Mouse (Mus musculus) T-helper 1 cell (primary cell): ENCODE measurements around the gene Erc1.

Source experiments
- in situ Hi-C: fragments of 300-600 bp; cut with MboI, MseI; formaldehyde crosslinking; loops from one replicate; pipeline ENCODE4 v1.15.1; 2025; ENCODE audit warnings: high pct_unique_total_duplicates

Gene Erc1

DNA sequence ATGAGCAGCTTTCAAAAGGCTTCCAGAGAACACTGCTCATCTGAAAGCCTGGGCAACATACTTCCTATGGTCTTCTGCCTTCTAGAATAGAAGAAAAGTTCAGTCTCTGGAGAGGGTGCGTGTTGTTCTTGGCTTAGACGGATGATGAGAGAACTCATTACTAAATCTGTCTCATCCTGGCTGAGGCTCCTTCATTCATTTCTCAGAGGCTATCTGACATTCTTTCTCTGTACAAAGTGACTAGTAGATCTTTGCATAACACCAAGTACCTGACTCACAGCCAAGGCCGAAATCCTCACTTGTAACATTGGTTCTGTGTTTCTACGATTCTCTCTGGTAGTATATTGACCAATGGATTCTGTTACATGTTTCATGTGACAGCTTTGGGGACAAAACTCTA, 252.5 kb downstream of the Erc1 start:
- in situ Hi-C loops, result no loop called here

DNA sequence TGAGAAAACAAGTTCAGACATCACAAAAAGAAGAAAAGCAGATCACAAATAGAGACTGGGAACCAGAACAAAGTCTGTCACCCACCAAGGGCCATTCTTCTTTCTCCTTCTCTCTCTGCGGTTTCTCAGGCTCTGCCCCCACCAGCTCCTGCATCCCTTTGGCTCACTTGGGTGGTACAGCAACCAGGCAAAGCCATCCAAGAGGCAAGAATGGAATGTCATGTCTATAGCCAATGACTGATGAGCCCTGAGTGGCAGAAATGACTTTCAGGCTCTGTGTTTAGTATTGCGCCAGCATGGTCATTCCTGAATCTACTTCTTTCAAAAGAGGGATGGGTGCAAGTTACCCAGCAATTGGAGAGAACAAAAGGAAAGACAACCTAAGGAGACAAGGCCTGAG, 257.1 kb downstream of the Erc1 start:
- in situ Hi-C loops, result no loop called here

DNA sequence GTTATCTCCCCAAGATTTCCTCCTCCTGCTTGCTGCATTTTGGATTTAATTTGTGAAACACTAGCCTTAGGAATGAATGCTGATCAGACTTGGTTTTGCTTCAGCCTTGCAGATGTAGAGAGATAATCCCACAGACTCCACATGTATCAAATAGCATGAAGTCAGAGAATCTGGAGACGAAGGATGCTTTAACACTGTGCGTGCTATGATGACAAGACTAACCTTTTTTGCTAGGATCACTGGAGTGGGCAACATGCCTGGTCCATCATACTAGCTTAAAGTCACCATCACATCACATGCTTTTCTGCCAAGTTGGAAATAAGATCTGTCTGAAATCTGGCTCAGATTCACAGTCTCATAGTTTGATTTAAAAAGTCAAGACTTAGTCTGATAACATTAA, 260.1 kb downstream of the Erc1 start:
- in situ Hi-C loops, result no loop called here

DNA sequence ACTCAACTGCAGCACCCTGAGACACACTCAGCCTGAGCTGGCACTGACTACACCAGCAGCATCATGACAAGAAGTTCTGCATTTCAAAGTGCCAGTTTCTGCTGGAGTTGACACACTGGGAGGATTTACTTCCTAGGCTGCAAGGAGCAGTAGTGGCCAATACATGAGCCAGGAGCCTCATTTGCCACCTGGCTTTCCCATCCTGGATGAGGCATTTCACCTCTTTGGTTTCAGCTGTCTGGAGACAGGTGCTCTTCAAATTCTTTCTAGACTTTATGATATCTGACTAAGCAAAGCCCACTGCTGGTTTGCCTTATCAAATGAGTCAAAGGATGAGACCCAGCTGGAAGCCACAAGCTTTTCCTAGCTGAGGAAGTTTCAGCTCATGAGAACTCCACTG, 260.5 kb downstream of the Erc1 start:
- in situ Hi-C loops, result no loop called here

DNA sequence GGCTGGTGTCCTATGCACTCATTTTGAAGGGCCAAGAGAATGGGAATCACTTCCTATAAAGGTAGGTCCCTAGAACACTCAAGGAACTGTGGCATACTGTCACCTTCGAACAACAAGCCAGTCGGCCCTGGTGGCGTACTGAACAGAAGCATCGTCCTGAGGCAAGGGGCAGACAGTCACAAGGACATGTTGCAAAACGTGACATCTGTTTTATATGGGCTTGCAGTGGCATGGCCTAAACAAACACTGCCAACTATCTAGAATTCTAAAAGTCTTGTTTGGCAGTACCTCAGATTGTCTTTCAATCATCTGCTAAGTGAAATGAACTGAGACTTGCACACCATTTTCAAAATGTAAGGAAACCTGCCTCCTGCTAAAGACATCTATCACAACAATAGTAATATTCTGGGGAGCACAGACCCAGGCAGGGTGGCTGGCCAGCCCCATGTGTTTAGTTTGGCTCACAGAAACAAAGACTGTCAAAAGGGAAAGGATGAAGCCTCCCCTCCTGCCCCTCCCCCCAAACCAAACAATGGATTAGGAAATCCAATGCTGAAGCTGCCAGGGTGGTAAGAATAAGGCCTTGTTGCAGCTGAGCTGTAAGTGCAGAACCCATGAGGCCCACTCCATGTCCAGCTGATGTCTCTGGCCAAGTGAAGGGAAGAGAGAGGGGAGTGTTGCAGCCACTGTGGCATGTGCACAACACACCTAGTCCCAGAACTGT, 262.2 kb downstream of the Erc1 start:
- in situ Hi-C loops, result no loop called here

DNA sequence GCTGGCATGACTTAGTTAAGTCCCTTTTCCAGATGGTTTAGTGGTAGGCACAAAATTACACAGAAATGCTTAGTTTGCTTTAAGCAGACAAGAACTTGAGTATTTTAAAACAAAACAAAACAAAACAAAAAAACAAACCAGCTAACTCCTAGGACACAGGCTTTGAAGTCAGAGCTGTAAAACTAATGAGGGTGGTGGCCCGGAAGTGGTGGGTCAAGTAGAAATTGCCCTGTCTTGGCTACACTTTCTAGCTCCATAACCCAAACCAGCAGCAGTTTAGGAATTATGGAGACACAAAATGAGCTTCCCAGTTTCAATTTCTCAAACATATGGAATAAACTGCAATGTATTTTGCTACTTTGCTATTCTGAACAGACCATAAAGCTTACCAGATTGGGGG, 263.9 kb downstream of the Erc1 start:
- in situ Hi-C loops, result no loop called here

DNA sequence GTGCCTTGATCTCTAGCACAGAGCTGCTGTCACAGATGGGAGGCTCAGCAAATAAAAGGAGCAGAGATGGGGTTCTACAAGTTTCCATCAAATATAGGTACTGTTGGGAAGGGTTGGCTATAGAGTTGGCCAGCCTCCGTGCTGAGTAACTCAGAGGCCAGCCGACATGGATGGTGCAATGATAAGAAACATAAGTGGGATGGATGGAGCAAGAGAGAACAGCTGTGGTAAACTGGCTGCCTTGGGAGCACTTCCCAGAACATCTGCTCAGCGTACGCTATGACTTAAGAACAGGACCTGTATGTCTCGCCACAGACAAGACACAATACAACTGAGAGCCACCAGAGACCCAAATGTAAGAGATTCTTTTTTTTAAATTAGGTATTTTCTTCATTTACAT, 264.8 kb downstream of the Erc1 start:
- in situ Hi-C loops, result no loop called here

DNA sequence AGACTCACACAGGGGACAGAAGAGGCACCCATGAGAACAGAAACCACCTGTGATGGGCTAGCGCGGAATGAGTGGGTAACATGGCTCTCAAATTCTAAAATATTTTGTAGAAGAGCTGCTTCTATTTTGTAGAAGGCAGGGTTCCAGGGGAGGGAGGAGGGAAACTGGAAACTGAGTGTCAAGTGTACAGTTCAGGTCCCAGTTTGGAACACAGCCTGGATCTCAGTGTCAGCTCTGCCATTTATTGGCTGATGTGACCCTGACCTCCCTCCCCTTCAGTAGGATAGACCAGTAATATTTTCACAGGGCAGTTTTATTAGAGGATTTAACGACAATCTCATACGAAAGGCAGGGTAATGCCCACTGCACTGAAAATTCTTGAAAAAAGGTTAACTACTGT, 271.3 kb downstream of the Erc1 start:
- in situ Hi-C loops, result no loop called here

DNA sequence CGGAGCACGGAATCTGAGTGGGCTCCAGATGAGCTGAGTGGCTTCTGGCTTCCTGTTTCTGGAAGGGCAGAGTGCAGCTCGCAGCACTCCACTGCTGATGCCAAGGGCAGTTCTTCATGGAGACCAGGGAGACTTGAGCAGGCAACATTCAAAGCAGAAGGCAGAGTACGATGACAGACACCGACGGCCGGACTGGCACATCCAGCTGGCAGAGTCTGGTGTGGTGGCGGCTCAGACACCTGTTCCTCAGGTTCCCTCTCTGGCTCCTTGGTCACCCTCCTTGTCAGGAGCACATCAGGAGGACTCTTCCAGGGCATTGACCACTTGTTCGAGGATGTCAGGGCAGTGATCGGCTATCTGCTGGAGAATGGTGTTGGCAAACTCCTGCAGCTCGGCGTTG, 272.6 kb downstream of the Erc1 start:
- in situ Hi-C loops, result no loop called here

DNA sequence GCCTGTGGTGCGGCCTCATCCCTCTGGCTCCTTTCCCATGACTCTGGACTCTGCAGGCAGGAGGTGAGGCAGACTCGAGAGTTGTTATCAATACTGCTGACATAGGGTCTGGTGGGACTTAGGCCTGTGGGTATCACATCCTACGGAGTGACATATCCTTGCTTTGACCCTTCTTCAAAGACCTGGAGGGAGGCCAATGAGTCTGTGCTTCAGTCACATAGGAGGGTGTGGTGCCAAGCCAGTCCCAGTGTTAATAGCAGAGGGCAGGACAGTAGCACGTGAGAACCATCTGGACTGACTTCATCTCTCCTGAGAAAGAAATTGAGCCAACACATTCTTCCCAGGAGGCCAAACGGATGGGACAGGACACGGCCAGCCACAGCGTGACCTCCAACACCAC, 275.7 kb downstream of the Erc1 start:
- in situ Hi-C loops, result no loop called here

DNA sequence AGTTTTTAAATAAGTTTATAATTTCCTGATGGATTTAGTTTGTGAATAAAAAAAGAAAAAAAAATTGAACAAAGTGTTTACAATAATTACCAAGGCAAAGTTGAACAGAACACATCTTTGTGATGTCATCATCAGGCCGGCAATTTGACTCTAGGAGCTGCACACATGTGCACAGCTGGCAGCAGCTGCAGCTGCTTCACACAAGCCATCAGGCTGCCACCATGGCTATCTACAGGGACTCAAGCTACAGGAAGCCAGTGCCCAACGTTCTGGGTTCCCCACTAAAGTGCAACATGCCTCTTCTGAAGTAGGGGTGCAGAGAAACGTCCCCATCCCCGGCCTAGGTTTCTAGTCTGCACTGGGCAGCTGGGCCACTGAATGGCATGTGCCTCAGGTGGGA, 277.2 kb downstream of the Erc1 start:
- in situ Hi-C loops, result no loop called here

DNA sequence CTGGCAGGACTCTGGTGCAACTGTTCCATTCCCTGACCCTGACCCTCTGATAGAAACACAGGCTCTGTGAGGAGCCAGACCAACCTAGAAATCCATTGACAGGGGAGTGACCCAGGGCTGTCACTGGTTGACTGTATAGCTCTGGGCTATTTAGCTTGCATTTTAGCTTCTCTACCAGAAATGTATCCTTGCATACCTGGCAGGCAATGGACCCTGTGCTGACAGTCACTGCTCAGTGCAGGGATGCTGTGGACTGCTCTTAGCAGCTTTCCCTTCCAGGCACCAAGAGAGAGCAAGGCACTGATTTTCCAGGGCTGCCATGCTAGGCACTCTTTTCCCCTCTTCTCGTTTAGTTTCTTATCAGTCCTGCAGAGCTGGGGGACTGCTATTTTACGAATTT, 279.6 kb downstream of the Erc1 start:
- in situ Hi-C loops, result no loop called here

DNA sequence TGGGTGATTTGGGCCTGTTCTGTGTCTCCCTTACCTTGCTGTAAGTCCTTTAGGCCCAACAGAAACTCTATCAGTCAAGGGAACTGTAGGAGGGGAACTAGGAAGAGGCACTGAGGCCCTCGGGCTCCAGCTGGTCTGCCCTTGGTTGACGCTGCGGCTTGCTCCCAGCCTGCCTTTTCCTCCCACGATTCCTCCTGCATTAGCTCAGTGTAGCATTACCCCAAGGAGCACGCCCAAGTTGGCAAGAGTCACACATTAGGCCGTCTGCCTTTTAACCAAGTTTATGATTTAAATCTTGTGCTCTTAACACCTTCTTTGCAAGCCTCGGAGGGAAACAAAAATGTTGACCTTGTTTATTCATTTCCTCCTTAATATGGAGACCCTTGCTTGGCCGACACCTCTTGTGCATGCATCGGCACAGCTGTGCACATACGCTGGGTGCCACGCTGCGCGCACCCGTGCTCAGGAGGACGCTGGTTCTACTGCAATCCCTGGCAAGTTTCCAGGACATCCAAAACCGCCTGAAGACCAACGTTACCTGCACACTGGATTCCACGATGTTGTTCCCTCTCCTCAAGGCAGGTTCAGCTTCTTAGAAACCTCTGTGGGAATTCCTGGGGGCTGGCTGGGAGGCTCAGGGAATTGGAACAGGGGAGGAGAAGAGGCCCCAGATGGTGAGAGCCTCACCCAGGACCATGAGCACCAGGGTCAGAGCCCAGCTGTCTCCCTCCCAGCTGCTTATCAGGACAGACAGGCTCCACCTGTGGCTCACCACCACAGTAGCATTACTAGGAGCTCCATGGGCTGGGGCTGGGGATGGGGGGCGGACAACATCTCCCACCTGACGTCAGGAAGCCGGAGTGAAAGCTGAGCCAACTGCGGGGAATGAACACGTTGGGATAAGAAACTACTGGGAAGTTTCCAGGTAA, 282.3 kb downstream of the Erc1 start:
- in situ Hi-C loops, result no loop called here

DNA sequence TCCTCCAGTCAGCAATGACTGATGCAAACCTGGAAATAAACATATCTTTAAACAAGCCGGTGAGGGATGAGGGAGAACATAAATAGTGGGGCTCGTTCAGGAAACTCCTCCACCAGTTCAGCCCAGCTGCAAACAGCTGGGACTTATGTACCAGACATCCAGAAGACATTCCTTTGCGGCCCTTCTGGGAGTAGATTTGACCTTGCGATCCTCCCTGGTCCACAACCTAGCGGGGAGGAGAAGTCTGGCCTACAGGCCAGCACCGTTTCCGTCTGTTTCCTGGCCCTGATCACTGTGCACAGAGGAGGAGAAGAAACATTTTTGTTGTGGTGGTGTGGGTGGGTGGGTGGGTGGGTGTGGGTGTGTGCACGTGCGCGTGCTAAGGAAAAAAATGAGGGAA, 285.4 kb downstream of the Erc1 start:
- in situ Hi-C loops, result no loop called here

DNA sequence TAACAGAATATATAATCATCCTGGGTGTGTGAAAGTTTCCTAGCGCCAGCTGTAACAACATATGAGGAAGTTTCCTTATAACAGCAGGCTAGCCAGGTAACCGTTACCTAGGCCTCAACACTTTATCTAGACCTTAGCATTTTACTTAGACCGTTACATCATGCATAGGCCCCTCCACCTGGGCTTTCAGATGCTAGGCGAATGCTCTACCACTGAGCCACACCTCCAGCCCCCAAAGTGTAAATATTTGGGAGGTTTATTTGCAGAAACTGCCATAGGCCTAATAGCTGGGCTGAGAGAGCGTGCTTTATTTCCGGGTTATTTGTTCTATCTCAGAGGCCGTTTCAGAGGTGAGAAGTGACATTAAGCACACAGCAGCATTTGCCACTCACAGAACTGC, 289.1 kb downstream of the Erc1 start:
- in situ Hi-C loops, result no loop called here

DNA sequence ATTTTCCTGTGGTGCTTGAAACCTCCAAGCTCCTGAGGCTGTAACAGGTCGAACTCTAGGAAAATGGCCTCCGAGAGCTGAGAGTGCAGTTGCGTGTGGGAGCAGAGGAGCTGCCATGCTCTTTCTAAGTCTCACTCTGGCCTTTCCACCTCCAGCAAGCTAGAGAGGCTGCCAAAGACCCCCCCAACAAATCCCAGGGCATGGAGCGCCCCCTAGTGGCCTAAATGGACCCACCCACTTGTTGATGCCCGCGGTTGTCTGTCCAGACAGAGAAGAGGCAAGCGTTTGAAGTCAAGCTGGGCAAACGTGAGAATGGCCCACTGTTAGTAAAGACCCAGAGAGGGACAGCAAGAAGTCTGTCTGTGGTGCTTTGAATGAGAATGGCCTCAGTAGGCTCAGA, 293.5 kb downstream of the Erc1 start:
- in situ Hi-C loops, result no loop called here

DNA sequence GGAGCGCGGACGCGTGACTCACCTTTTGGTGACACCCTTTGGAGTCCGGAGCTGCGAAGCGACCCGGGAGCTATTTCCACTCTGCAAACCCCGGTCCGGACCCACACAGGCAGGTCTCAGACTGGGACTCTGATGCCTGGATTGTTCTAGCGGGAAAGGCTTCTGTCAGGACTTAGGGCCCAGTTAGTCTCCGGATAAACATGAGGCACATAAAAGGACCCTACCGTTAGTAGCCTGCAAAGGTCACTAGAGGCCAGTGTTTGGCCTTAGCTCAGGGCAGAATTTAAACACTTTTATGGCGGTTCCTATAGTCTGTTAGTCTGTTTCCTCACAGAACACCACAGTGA, 303.5 kb downstream of the Erc1 start:
- in situ Hi-C loops, result no loop called here

DNA sequence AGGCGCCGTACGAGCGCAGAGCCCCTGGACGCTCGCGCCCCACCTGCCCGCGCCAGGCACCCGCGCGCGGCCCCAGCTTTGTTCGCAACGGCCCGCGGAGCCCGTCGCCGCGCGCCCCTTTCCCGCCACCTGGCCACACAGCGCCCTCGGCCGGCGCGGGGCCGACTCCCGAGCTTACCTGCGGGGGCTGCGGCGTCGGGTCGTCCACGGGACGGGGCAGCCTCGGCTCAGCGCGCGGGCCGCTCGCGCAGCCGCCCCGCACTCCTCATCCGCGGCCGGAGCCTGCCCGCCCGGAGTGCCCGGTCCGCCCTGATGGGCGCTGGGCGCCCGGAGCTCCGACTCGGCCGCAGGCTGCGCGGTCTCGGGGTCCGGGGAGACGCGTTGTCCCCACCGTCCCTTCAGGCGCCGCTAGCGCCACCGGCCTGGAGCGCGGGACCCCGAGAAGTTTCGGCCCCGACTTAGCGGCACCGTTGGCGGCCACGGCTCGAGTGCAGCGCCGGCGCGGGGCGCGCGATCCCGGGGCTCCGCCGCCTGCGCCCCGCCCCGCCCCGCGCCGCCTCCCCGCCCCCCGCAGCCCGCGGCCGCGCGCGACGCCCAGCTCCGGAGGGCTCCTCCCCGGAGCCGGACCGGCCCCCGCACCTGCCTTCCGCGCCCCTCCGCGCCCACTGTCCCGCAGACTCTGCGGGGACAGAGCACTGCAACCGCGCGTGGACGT, 304.0 kb downstream of the Erc1 start, which contains the start of gene Wnt5b:
Gene Wnt5b (minus strand): TSS at position 545 of the 715 bp plus-strand sequence.
- in situ Hi-C loops, result no loop called here

DNA sequence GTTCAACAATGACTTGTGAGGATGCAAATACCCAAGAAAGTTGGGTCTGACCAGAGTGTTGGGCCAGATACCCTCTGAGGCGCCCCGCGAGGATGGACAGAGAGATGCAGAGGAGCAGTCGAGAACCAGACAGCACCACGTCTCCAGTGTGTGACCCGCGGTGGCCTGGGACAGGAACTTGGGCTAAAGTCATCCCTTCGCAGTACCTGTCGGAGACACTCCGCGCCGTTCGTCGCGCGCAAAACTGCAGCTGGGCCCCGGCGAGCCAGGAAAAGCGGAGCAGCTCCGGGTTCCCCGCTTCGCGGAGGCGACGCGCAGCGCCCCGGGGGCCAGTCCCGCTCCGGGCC, 304.5 kb downstream of the Erc1 start:
- in situ Hi-C loops, result no loop called here

DNA sequence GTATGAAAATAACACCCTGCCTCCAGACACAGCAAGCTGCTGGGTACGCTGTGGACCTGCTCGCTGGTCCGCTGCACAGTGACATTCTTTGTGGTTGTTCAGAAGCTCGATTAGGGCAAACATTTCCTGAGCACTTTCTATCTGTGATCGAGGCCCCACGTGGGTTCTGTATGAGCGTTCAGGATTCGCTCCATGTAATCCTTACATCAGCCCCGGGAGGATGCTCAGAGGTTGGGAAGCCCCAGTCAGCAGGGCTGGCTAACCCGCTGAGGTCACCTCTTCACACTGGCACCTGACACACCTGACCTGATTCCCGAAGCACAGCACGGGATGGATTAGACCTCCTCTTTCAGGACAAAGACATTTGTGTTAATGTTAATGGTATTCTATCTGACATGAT, 312.1 kb downstream of the Erc1 start:
- in situ Hi-C loops, result no loop called here

DNA sequence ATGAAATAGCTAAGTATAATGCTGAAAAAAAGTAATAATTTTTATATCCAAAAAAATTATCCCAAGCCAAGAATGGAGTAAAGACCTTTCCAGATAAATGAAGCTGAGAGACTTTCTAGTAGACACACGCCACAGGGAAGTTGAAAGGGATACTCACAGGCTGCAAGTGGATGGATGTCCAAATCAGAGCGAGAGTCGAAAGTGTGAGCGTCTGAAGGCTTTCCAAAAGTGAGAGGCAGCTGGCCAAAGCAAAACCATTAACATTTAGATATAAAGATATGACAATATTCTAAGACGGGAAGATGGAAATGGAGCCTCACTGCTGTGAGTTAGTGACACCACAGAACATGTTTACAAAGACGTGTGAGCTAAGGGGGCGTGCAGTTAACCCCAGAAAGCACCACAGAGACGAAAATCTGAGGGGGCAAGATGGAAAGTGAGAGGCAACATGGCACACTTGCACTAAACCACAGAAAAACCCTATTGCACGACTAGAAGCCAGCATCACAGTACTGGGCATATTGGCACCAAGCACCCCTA, 314.7 kb downstream of the Erc1 start:
- in situ Hi-C loops, result no loop called here

DNA sequence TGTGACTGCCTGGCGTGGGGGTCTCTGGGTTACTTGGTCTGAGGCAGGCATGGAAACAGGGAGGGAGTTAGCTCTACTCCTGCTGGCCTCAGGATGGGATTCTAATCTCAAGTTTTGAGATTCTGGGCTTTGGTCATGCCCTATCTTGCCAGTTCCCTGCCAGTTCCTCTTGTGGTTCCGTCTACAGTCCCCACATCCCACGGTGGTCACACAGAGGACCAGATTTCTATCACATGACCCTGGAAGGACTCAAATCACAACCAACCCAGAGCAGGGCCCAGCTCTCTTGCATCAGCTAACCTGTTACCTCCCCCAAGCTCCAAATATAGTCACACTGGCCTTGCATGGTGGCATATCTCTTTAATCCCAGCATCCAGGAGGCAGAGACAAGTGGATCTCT, 318.3 kb downstream of the Erc1 start:
- in situ Hi-C loops, result no loop called here
